Mouse (Mus musculus): ENCODE measurements around the gene Thrap3. TPM values are rescaled to one million over a fixed set of nuclear protein-coding genes. Genes with fewer than 3 reads are reported as not detected.
"Not testable (repeated sequence)": the region's sequence is repeated elsewhere in the genome, so short reads cannot be mapped to it uniquely, and the experiment has no call there.

Gene Thrap3
- polyA plus RNA-seq, 1 experiment from 2014 or later: 345 TPM

DNA sequence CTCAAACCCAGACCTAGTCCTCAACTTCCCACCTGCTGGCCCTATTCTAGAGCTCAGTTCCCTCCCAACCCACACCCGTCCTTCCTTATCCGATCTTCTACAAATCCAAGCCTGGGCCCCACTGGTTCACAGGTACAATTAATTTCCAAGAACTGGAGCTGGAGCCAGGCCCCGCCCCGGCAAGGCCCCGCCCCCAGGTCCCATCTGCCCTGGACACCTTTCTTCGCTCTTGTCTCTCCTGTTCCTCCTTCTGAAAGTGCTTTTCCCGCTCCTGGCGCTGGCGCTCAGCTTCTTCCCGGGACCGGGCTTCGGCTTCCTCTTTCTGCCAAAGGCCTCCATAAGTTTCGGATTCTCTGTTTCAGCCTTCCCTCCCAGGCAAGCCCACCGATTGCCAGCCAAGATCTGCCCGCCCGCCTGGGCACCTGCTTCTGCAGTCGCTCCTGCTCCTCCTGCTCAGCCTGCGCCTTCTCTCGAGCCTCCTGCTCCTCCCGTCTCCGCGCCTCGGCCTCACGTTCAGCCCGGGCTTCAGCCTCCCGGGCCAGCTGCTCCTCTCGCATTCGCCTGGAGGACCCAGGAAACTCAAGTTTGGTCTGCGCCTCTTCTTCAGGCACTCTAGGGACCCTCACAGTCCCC, 31.2 kb upstream of the Thrap3 start:
- Histone ChIP-seq H3K36me3 (ENCODE audit: inconsistent target) (peaks cover 71% of the 10 kb centered on the region), H3K79me2 (ENCODE audit: inconsistent target) (peaks cover 17% of the 10 kb centered on the region; the same call in 1 of the 2 replicates), H3K27ac (no peak overlapping the region), H3K4me3 (ENCODE audit: inconsistent target) (no peak overlapping the region)
- 97% methylated on average over 28 of the region's 29 CpGs for WGBS (ENCODE audit: missing documents)

GRCm38 (mm10) chr4:126229900-126230299, 27.3 kb upstream of the Thrap3 start:
- Histone ChIP-seq H3K4me3 (ENCODE audit: inconsistent target) (no peak overlapping the region), H3K79me2 (ENCODE audit: inconsistent target) (no peaks in the 10 kb centered on the region), H3K27ac (no peak overlapping the region), H3K36me3 (ENCODE audit: inconsistent target) (peaks cover 40% of the 10 kb centered on the region)
- WGBS (ENCODE audit: missing documents): 49% methylated on average over 5 of the region's 7 CpGs

DNA sequence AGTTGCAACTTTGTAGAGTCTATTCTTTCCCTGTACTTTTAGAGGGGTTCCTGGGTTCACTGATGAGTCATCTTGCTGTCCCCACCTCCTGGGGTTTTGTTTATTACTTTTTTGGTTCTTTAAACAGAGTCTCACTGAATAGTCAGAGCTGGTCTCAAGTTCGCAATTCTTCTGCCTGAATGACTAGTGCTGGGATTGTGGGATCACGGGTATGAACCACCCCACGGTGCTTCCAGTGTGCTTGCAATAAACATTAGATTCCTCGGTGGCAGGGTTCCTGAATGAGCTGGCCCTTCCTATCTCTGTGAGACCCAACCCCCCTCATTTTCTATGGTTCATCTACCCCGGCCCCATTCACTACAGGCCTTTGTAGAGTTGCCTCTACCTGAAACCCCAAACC, 25.6 kb upstream of the Thrap3 start:
- 68% methylated on average over 5 of the region's 5 CpGs for WGBS (ENCODE audit: missing documents)
- Histone ChIP-seq H3K79me2 (ENCODE audit: inconsistent target) (no peaks in the 10 kb centered on the region), H3K27ac (no peak overlapping the region), H3K36me3 (ENCODE audit: inconsistent target) (peaks cover 25% of the 10 kb centered on the region), H3K4me3 (ENCODE audit: inconsistent target) (no peak overlapping the region)

GRCm38 (mm10) chr4:126227077-126227761, 24.7 kb upstream of the Thrap3 start:
- peak overlapping the region; percentile 18; the same call in 1 of the 2 replicates for H3K4me3 ChIP-seq (ENCODE audit: inconsistent target)

GRCm38 (mm10) chr4:126226640-126227039, 24.1 kb upstream of the Thrap3 start:
- Histone ChIP-seq H3K27ac (no peak overlapping the region), H3K4me3 (ENCODE audit: inconsistent target) (no peak overlapping the region), H3K36me3 (ENCODE audit: inconsistent target) (peaks cover 10% of the 10 kb centered on the region), H3K79me2 (ENCODE audit: inconsistent target) (no peaks in the 10 kb centered on the region)
- WGBS (ENCODE audit: missing documents): 56% methylated on average over 12 of the region's 12 CpGs

More at GRCm38 (mm10) chr4:126227077-126227761, 24.7 kb upstream of the Thrap3 start:
- no peaks in the 10 kb centered on the region for H3K79me2 ChIP-seq (ENCODE audit: inconsistent target)
- 8% methylated on average over 18 of the region's 18 CpGs for WGBS (ENCODE audit: missing documents)
- no peak overlapping the region for H3K27ac ChIP-seq
- H3K36me3 ChIP-seq (ENCODE audit: inconsistent target): peaks cover 16% of the 10 kb centered on the region

DNA sequence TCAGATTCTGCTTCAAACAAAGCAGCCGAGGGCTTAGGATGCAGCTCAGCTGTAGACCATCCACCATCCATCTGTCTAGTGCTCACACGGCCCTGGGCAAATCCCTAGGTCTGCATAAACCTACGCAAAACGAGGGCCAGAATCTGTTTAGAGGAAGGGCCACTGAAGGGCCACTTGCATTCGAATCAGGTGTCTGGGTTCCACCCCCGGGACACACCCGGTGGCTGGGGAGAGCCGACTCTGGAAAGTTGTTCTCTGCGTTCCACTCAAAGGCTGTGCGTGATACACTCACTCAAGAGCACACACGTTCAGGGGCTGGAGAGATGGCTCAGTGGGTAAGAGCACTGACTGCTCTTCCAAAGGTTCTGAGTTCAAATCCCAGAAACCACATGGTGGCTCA, 20.1 kb upstream of the Thrap3 start:
- 90% methylated on average over 8 of the region's 11 CpGs for WGBS (ENCODE audit: missing documents)
- Histone ChIP-seq H3K79me2 (ENCODE audit: inconsistent target) (no peaks in the 10 kb centered on the region), H3K36me3 (ENCODE audit: inconsistent target) (no peaks in the 10 kb centered on the region), H3K27ac (no peak overlapping the region), H3K4me3 (ENCODE audit: inconsistent target) (no peak overlapping the region)

- 87% methylated on average over 10 of the region's 10 CpGs for WGBS (ENCODE audit: missing documents)
- H3K79me2 ChIP-seq (ENCODE audit: inconsistent target): no peaks in the 10 kb centered on the region
- no peak overlapping the region for H3K27ac ChIP-seq
- no peaks in the 10 kb centered on the region for H3K36me3 ChIP-seq (ENCODE audit: inconsistent target)
- no peak overlapping the region for H3K4me3 ChIP-seq (ENCODE audit: inconsistent target)
These were observed 17.5 kb upstream of the Thrap3 start for GRCm38 (mm10) chr4:126220045-126220444.

GRCm38 (mm10) chr4:126219540-126219939, 17.0 kb upstream of the Thrap3 start:
- H3K36me3 ChIP-seq (ENCODE audit: inconsistent target); H3K27ac ChIP-seq; H3K79me2 ChIP-seq (ENCODE audit: inconsistent target); H3K4me3 ChIP-seq (ENCODE audit: inconsistent target): not testable (repeated sequence)
- 84% methylated on average over 3 of the region's 3 CpGs for WGBS (ENCODE audit: missing documents)

DNA sequence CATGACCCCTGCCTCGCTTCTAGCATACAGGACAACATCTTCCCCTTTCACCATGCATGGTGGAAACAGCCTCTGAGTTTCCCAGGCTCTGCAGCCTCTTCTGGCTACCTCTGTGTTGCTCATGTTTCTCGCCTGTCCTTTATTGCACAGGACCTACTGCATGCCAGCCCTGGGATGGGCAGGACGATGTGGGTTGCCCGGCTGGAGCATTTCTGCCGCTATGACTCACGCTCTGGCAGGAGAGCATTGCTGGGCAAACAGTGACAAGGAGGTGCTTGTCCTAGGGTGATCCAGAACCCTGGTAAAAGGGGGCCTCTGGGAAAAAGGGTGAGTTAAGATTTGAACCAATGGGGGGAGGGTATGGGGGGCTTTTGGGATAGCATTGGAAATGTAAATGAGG, 15.2 kb upstream of the Thrap3 start:
- Histone ChIP-seq H3K4me3 (ENCODE audit: inconsistent target) (no peak overlapping the region), H3K36me3 (ENCODE audit: inconsistent target) (no peaks in the 10 kb centered on the region)
- WGBS (ENCODE audit: missing documents): 92% methylated on average over 5 of the region's 6 CpGs

DNA sequence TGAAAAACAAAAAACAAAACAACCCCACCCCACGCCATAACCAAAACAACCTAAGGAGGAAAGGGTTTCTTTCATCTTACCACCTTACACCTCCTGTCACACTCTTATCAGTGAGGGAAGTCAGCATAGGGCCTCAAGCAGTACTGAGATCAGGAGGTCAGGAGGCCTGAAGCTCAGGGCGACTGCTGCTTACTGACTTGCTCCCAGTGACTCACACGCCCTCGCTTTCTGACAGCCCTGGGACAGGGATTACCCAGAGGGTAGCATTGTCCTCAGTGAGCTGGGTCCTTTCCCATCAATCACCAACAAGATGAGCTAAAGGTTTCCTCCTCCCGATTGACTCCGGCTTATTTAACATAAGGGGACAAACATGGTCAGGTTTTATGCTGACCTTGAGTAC, 4.5 kb upstream of the Thrap3 start:
- Histone ChIP-seq H3K27ac (no peak overlapping the region), H3K36me3 (ENCODE audit: inconsistent target) (no peaks in the 10 kb centered on the region), H3K79me2 (ENCODE audit: inconsistent target) (no peaks in the 10 kb centered on the region), H3K4me3 (ENCODE audit: inconsistent target) (no peak overlapping the region)
- 92% methylated on average over 6 of the region's 6 CpGs for WGBS (ENCODE audit: missing documents)

More for the DNA sequence above, 15.2 kb upstream of the Thrap3 start:
- no peaks in the 10 kb centered on the region for H3K79me2 ChIP-seq (ENCODE audit: inconsistent target)
- no peak overlapping the region for H3K27ac ChIP-seq

- H3K36me3 ChIP-seq (ENCODE audit: inconsistent target): no peaks in the 10 kb centered on the region
- WGBS (ENCODE audit: missing documents): 88% methylated on average over 1 of the region's 1 CpGs
- no peak overlapping the region for H3K27ac ChIP-seq
- H3K4me3 ChIP-seq (ENCODE audit: inconsistent target): no peak overlapping the region
- H3K79me2 ChIP-seq (ENCODE audit: inconsistent target): peaks cover 13% of the 10 kb centered on the region
These were observed 2.8 kb upstream of the Thrap3 start for GRCm38 (mm10) chr4:126205386-126205785.

- H3K36me3 ChIP-seq (ENCODE audit: inconsistent target): no peaks in the 10 kb centered on the region
- H3K79me2 ChIP-seq (ENCODE audit: inconsistent target): peaks cover 20% of the 10 kb centered on the region
- H3K27ac ChIP-seq: peak overlapping the region; percentile 88
- no peak overlapping the region for H3K4me3 ChIP-seq (ENCODE audit: inconsistent target)
- WGBS (ENCODE audit: missing documents): 23% methylated on average over 12 of the region's 12 CpGs
These were observed 2.2 kb upstream of the Thrap3 start for GRCm38 (mm10) chr4:126204661-126205230.

- no peak overlapping the region for H3K4me3 ChIP-seq (ENCODE audit: inconsistent target)
- H3K27ac ChIP-seq: peak overlapping the region; percentile 88
- 93% methylated on average over 8 of the region's 8 CpGs for WGBS (ENCODE audit: missing documents)
- H3K79me2 ChIP-seq (ENCODE audit: inconsistent target): peaks cover 27% of the 10 kb centered on the region
- no peaks in the 10 kb centered on the region for H3K36me3 ChIP-seq (ENCODE audit: inconsistent target)
These were observed 1.5 kb upstream of the Thrap3 start for GRCm38 (mm10) chr4:126204016-126204415.

- WGBS (ENCODE audit: missing documents): 88% methylated on average over 10 of the region's 10 CpGs
- Histone ChIP-seq H3K36me3 (ENCODE audit: inconsistent target) (no peaks in the 10 kb centered on the region), H3K27ac (peak overlapping the region; percentile 88), H3K79me2 (ENCODE audit: inconsistent target) (peaks cover 33% of the 10 kb centered on the region), H3K4me3 (ENCODE audit: inconsistent target) (peak overlapping the region; percentile 10; the same call in 1 of the 2 replicates)
These were observed 856 bp upstream of the Thrap3 start for GRCm38 (mm10) chr4:126203336-126203895.
